Mouse (Mus musculus) embryo, embryonic 11 days (tissue): ENCODE data around the gene Cldnd2.

Experiments
- DNase-seq: peaks from one replicate; pipeline ENCODE4 v3.0.0-alpha.2; 2015

Cldnd2 gene

DNA sequence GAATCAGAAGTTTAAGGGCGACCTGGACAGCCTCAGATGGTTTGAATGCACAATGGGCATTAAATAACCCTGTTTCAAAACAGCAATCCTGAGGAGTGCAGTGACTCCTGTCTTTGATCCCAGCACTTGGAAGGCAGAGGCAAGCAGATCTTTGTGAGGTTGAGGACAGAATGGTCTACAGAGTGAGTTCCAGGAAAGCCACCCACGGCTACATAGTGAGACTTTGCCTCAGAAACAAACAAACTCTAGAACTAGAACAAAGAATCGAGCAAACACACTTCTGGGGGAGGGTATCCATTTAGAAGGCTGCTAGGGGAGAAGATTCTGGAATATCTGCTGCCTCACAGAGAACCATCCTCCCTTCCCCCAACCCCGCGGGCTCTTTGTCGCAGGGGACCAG lies at the start of gene Cldnd2:
Cldnd2 (plus strand) TSS at position 301 of the 400 bp plus-strand sequence.
- no peak for DNase-seq

DNA sequence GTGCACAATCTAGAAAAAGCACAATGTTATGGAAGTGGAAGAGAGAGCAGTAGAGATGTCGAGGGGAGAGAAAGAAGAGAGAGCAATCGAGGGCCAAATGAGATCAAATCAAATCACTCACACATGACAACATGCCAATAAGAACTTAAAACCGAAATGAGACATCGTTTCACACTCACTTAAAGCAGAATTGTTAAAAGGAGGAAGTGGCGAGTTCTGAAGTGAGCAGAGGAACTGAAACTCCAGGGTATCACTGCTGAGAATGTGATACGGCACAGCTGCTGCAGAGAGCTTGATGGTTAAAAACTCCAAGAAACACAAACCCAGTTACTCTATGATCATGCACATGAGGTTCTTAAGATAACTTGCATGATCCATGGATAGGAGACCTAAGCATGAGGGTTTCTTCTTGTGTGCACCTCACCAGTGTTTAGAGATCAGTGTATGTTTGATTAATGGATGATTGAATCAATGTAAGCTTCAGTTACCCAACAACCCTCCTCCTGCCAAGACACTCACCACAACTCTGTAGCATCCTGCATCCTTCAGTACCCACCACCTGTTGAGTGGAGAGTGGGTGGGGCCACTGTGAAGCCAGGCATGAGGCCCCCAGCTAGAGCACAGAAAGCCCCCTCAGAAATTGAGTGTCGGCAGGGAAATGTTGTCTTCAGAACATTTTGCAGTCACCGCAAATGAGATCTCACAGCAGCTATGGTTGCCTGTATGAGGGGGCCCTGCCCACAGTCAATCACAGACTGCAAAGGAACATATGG lies 48.0 kb upstream of the Cldnd2 start:
- no peak for DNase-seq

DNA sequence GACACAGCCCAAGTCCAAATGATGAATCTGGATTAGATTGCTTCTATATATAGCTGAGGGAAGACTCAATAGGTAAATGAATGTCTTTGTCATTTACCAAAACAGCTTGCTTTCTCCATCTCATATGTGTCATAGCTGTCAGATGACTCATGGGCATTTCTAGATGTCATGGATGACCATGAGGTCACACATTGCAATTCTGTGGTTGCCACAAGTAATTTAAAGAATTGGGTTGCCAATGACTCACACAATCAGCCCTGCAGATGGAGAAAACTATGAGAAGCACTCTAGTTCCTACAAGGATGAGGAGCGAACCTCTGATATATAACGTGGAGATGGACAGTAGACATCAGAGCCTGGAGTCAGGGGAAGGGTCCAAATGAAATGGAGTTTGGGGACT lies 41.1 kb upstream of the Cldnd2 start:
- DNase-seq = no peak

DNA sequence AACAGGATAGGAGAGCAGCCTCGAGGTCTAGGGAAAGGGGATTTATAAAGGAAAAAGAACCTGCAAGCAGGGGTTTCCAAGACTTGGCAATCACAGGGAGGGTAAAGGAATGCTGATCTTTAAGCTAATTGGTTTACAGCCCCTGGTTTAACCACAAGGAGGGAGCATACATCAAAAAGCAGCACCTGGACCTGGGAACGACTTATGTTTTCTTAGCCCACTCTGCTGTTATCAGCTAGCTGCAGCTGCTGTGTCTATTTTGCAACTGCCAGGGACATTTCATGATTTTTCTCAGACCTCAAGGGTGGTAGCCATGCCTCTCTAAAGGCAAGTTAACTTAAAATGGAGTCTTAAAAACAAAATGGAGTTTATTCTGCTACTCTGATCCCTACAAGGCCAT lies 37.9 kb upstream of the Cldnd2 start:
- no peak for DNase-seq

DNA sequence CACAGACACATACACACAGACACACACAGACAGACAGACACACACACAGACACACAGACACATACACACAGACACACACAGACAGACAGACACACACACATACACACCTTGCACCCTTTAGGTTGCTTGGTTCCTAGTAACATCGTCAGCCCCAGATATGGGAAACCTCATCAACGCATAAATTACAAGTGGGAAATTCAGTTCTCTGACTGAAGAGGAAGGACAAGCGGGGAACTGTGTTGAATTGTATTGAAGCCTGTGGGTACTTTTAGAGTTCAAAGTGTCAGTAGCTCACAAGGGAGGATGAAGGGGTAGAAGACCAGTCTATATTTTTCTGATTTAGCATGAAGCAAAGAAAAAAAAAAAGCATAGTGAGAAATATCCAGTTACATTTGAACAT lies 33.0 kb upstream of the Cldnd2 start:
- DNase-seq = no peak

DNA sequence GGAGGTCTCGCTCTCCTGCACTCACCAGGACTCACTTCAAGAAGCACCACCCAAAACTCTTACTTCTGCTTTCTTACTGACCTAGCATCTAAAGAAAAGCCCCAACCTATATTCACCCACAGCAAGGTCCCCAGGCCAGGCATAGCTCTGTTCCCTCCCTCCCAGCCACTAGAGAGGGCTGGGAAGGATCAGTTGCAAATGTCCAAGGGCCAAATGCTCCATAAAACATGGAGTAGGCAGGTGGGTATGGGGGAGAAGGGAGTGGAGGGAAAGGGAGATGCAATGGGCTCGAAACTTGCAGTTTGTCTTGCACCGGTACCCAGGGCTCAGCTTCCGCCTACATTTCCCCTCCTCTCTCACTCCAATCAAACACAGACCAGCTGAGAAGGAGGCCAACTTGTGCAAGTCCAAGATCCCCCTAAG lies 32.4 kb upstream of the Cldnd2 start, which contains the start of gene Siglecg:
Siglecg (plus strand) TSS at position 74 of the 423 bp plus-strand sequence.
- no peak for DNase-seq

DNA sequence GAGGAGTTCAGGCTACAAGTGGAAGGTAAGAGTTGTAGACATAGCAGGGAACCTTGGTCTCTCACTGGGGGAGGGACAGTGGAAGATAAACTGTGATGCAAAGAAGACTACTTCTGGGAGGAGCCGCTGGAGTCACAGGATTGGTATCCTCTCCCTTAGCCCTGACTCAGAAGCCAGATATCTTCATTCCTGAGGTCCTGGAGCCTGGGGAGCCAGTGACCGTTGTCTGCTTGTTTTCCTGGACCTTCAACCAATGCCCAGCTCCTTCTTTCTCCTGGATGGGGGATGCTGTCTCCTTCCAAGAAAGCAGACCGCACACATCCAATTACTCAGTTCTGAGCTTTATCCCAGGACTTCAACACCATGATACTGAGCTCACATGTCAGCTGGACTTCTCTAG lies 31.5 kb upstream of the Cldnd2 start:
- no peak for DNase-seq

DNA sequence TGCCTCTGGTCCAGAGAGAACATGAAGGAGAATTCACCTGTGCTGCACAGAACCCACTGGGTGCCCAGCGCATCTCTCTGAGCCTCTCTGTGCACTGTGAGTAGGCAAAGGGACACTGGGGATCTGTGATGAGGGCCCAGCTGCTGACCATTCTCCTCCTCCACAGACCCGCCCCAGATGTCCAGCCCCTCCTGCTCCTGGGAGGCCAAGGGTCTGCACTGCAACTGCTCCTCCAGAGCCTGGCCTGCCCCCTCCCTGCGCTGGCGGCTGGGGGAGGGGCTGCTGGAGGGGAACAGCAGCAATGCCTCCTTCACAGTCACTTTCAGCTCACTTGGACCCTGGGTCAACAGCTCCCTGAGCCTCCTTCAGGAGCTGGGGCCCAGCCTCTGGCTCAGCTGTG lies 28.9 kb upstream of the Cldnd2 start:
- DNase-seq = peak; percentile 10

DNA sequence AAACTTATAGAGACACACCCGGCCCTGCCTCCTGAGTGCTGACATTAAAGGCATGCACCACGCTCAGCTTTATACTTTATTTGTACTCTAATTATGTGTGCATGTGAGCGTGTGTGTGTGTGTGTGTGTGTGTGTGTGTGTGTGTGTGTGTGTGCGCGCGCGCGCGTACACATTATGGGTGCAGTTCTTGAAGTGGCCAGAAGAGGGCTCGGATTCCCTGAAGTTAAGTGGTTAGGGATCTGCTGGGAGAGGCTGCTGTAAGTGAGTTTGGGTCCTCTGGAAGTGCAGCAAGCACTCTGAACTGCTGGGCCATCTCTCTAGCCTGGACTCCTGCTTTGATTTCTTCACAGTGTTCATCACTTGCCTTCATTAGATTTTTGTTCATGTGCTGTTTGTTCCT lies 23.3 kb upstream of the Cldnd2 start:
- no peak for DNase-seq

DNA sequence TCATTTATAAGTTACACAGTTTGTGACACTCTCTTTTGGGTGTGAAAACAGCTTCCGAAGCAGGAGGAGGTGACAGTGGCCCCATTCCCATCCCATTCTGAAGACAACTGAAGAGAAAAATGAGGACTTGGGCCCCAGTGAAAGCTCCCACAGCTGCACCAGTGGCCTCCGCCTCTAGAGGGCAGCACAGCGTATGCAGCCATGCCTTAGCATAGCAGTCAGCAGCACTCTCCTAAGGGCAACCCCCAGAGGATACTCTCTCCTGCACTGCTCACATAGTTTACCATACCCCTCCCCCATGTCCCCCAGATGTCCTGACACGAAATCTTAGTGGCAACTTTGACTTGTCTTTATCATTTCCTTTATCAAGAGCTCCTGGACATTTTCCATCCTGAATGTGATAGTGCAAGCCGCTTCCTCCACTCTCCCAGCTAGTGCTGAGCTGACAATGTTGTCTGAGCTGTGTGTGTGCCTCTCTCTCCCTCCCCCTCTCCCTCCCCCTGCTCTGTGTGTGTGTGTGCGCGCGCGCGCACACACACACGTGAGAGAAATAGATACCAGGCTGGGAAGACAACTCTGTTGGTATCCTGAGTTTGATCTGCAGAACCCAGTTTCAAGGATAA lies 17.5 kb upstream of the Cldnd2 start:
- DNase-seq = peak; percentile 86

DNA sequence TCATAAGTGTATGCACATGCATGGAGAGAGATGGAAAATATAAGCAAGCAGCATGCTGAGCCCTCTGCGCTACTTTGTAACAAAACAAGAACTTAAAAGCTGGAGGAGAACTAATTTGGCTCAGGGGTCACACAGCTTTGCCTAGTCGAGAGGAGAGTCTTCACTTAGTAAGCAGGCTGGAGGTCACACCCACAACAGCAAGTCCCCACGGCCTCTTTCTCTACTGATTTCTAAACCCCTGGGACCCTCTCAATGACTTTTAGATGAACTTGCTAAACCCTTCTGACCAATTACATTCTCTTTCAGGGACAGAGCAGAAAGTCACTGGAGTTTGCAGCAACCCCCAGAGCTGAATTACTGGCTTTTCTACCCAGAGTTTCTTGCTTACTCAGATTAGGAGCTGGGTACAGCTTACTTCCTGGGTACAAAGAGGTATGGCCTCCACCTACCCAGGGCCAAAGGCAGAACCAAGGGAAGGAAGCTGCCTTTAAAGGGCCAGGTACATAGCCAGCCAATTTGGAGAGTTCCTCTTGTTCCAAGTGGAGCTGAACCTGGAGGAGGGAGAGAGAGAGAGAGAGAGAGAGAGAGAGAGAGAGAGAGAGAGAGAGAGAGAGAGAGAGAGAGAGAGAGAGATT lies 16.5 kb upstream of the Cldnd2 start:
- DNase-seq = no peak

DNA sequence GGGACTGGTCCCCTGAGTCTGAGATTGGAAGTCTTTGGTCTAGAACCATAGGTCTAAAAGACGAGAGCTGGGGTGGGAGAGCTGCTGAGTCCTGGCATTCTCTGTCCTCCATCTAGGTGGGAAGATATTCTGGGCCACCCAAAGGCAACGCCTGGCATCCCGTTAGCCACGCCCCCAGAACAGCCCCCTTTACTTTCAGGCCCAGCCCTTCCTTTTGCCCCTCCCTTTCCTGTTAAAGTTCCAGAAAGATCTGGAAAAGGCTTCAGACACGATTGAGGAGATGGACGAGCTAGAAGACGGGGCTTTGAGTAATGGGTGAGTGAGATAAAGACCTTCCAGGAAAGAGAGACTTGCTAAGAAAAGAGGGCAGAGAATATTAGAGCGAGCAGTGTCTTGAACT lies 13.2 kb upstream of the Cldnd2 start, which contains the start of gene Lim2:
Lim2 (plus strand) TSS at position 265 of the 400 bp plus-strand sequence.
- DNase-seq = no peak

DNA sequence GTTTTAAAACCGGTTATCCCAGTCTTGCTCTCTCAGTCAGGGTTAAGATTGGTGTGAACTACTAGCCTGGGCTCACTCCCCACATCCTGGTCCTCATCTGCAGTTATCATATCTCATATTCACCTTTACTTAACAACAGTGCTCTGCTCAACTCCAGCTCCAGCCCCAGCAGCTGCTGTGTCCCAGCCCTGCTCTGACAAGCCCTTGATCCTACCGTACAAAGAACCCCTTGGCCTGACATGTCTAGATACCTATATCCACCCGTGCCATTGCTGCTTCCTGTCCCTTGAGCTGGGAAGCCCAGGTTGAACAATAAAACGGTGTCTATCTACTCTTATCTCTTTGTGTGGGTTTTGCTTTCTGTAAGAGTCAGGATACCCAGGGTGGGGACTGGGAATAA lies 11.1 kb upstream of the Cldnd2 start:
- DNase-seq = no peak

DNA sequence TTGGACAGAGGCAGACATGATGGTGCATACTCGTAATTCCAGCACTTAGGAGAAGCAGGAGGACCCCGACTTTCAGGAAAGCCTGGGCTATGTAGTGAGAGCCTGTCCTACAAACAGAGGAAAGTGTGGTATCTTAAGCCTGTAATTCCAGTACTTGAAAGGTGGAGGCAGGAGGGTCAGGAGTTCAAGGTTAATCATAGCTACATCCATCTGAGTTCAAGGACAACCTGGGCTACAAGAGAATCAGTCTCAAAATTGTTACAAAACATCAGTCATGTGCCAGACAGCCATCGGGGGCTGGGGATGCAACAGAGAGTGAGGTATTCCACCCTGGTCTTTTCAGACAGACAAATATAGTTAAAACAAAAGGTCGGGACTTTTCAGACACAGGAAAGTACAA lies 7.7 kb upstream of the Cldnd2 start:
- no peak for DNase-seq

DNA sequence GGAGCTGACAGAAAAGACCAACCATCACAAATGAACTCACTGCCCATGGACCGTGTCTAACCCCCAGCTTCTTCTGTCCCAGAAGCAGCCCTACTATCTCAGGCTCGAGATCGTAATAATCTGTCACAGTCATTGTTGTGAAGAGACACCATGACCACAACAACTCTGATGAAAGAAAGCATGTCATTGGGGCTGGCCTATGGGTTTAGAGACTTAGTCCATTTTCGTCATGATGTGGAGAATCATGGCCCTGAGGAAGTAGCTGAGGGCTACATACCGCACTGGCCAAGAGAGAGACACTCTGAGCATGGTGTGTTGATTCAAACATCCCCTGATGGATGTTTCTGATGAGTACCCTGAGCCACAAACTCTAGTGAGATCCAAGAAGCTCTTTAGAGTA lies 5.9 kb upstream of the Cldnd2 start:
- no peak for DNase-seq

DNA sequence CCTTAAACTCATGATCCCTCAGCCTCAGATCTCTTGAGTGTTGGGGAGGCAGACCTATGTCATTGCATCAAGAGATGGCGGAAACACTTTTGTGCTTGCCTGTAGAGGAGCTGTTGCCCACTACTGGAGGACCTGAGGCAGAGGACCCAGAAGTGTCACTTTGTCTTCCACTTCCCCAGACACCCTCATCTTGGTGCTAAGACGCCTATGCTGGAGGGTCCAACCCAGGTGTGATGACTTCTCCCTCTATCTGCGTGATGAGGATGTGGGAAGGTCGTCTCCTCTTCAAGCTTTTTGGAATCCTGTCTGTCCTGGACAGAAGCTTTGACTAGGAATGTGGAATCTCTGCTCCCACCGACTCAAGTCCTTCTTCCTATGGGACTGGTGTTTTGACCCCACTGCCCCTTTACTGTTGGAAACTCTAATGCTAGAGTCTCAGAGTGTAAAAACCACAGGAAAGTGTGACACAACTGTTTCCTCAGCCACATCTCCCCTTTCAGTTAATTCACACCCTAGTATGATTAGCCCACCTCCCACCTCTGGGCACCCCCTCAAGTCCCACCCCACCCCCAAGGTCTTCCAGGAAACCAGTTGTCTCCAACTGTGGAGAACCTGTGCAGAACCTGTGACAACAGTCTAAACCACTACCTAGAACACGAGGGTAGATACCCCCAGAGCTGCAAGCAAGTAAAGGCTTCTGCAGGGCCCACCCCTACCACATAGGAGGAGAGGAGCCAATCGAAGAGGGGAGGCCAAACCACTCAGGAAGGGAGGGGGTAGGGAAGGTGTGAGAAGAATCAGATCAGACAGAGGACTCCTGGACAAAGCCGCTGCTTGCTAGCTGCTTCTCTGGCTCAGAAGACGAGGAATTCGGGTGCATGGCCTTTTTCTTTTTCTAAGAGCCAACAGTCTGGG lies 4.0 kb upstream of the Cldnd2 start, which contains the start of gene Nkg7:
Nkg7 (plus strand) TSS at position 733 of the 915 bp plus-strand sequence.
- no peak for DNase-seq

DNA sequence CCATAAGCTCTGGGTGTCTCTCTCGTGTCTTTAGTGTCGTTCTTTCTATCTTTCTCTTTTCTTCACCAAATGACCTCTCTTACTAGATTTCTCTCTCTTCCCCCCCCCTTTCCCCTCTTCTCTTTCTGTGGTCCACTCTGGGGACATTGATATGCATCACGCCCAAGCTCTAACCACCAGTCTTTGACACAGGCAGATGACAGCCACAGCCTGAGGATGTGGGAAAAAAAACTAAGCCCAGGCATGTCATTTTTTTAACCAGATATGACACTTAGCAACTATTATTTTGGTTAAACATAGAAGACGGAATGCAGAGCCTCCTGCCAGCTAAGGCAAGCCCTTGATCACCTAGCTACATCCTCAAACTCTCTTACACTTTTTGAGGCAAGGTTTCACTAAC lies 2.0 kb upstream of the Cldnd2 start:
- DNase-seq = no peak

DNA sequence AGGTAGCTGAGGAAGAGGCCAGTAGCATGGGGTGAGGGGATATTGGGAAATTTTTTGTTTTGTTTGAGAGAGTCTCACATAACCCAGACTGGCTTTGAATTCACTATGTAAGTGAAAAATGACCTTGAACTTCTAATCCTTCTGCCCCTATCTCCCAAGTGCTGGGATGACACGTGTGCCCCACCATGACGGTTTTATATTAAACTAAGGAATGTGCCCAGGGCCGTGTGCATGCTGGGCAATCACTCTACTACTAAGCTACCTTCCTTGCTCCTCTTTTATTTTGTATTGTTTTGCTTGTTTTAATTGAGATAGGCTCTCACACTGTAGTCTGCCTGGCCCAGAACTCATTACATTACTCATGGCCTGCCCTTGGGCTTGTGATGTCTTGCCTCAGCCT lies 489 bp downstream of the Cldnd2 start:
- DNase-seq = no peak

DNA sequence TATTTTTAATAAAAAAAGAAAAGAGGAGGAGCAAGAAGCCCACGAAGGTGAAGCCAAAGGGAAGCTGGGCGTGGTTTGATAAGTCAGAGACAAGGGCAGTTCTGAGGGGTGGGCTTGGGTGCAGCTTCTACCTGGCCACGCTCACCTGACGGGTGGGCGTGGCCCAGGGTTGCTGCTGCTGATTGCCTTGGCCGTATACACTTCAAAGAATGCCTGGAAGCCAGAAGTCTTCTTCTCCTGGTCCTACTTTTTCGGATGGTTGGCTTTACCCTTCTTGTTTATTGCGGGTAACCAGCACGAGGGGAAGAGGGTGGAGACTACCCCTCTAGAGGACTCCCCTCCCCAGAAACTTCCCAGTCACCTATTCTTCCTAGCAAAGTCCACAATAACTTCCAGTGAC lies 2.1 kb downstream of the Cldnd2 start:
- DNase-seq = peak; percentile 7

DNA sequence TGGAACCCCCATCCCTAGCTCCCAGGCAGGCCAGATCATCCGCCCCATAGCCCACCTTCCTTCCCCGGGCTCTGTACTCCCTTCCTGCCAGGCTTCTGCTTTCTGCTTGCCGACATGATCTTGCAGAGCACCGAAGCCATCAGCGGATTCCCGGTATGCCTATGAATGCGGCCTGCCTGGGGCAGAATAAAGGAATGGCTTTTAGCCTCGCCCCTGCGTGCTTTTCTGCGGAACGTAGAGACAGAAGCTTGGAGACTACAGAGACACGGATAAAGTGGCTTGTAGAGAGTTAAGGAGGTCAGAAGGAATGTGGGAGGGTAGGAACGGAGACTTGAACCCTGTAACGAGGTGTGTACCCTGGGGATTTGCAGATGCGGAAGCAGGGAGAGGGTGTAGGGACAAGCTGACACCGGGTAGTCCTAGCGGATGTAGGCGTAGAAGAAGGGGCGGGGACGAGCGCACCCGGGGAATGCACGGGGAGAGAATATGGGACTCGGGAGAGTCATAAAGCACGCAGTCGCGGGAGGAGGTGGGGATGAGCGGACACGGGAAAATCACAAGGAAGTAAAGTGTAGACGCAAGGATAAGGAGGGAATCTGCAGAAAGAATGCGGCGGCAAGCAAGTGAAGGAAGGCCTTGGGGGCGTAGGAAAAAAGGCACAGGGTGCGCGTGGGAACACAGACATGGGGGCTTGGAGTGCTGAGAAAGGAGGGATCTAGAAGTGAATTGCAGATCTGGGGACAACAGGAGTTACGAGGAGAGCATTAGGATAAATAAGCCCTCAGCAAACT lies 2.7 kb downstream of the Cldnd2 start:
- DNase-seq = peak; percentile 78

DNA sequence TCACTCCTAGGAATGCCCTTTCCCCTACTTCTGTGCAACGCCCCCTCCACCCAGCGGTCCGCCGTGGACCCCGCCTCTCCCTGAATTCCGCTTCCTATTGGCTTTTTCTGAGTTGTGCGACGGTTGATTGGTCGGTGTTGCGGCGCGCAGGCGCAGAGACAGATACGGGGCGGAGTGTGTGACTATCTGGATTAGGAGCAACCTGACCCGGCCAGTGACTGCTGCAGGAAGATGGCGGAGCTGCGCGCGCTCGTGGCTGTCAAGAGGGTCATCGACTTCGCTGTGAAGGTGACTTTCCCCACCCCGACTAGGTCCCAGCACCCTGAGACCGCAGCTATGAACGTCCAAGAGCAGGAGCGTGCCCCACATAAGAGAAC lies 3.3 kb downstream of the Cldnd2 start, which contains the start of the genes Etfb and Gm45233:
Etfb (plus strand) TSS at position 167 of the 377 bp plus-strand sequence.
Gm45233 (plus strand) TSS at position 212 of the 377 bp plus-strand sequence.
- peak; percentile 95 for DNase-seq

DNA sequence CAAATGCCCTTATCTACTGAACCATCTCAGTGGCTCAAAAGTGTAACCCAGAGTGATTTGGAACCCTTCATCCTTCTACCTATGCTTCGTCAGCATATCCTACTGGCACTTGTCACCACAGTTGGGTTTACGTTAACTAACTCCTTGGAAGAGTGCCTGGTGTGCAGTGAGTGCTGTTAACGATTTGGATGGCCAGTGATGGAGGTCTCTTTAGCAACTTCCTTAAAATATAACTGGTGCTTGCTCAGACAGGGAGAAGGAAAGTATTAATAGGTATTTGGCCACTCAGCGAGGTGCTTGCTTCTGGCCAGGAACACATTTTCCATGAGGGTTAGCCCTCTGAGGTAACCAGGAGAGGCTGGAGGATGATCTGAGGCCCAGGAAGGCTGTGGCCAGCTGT lies 7.2 kb downstream of the Cldnd2 start:
- no peak for DNase-seq
